Mouse (Mus musculus): Measurements from ENCODE around the gene Defb47.

The Defb47 gene

GRCm38 (mm10) chr14:62997777-62998176 lies at the start of gene Defb47:
Gene Defb47 (plus strand): TSS chr14:62998077.
- DNase-seq (ENCODE audit: low spot score) = no peak

- DNase-seq (ENCODE audit: low spot score) = no peak
Observed at GRCm38 (mm10) chr14:62956091-62956490, 41.8 kb upstream of the Defb47 start.

GRCm38 (mm10) chr14:62963632-62964031 lies 34.2 kb upstream of the Defb47 start:
- no peak for DNase-seq (ENCODE audit: low spot score)

- no peak for DNase-seq (ENCODE audit: low spot score)
Observed at GRCm38 (mm10) chr14:62965342-62965741, 32.5 kb upstream of the Defb47 start.

- no peak for DNase-seq (ENCODE audit: low spot score)
Observed at GRCm38 (mm10) chr14:62965811-62966520, 31.9 kb upstream of the Defb47 start.

- DNase-seq (ENCODE audit: low spot score) = peak; percentile 86
Observed at GRCm38 (mm10) chr14:62975046-62975445, 22.8 kb upstream of the Defb47 start.

GRCm38 (mm10) chr14:62979815-62980214 lies 18.1 kb upstream of the Defb47 start:
- DNase-seq (ENCODE audit: low spot score) = no peak

GRCm38 (mm10) chr14:62984410-62984809 lies 13.5 kb upstream of the Defb47 start, which contains the start of gene Defb48:
Gene Defb48 (minus strand): TSS chr14:62984510.
- DNase-seq (ENCODE audit: low spot score) = no peak

GRCm38 (mm10) chr14:62991271-62991670 lies 6.6 kb upstream of the Defb47 start:
- DNase-seq (ENCODE audit: low spot score) = no peak

- DNase-seq (ENCODE audit: low spot score) = no peak
Observed at GRCm38 (mm10) chr14:62991849-62992510, 5.9 kb upstream of the Defb47 start.

GRCm38 (mm10) chr14:62998977-62999376 lies 1.1 kb downstream of the Defb47 start:
- DNase-seq (ENCODE audit: low spot score) = no peak

- DNase-seq (ENCODE audit: low spot score) = no peak
Observed at GRCm38 (mm10) chr14:63002588-63002987, 4.7 kb downstream of the Defb47 start.

- no peak for DNase-seq (ENCODE audit: low spot score)
Observed at GRCm38 (mm10) chr14:63011471-63011870, 13.6 kb downstream of the Defb47 start, which contains the start of gene Defb43. Gene Defb43 (plus strand): TSS chr14:63011771.

GRCm38 (mm10) chr14:63013082-63013481 lies 15.2 kb downstream of the Defb47 start:
- no peak for DNase-seq (ENCODE audit: low spot score)

GRCm38 (mm10) chr14:63014667-63015066 lies 16.8 kb downstream of the Defb47 start:
- no peak for DNase-seq (ENCODE audit: low spot score)

- DNase-seq (ENCODE audit: low spot score) = no peak
Observed at GRCm38 (mm10) chr14:63020524-63021156, 22.8 kb downstream of the Defb47 start.

GRCm38 (mm10) chr14:63046691-63047090 lies 48.8 kb downstream of the Defb47 start, which contains the start of gene Defb42:
Gene Defb42 (plus strand): TSS chr14:63046991.
- DNase-seq (ENCODE audit: low spot score) = no peak

GRCm38 (mm10) chr14:63049910-63050370 lies 52.1 kb downstream of the Defb47 start, which contains the start of gene Defb30:
Gene Defb30 (minus strand): TSS chr14:63049960.
- DNase-seq (ENCODE audit: low spot score) = no peak
